Mouse (Mus musculus) neural tube, embryonic 15.5 days (tissue): ENCODE measurements around the gene Unc5cl. TPM values are rescaled to one million over a fixed set of nuclear protein-coding genes. Genes with fewer than 3 reads are reported as not detected.
A peak's percentile ranks its signal among the peaks of the same experiment; 100 is the strongest.

Experiments used
- ATAC-seq: fragments of 200-750 bp; cut with Nextera tagmentation; 2 replicates; pipeline ENCODE4 v1.8.0; 2017; ENCODE audit warnings: mild to moderate bottlenecking, moderate TSS enrichment, moderate library complexity; ENCODE audit not compliant: low FRiP score
- H3K27ac ChIP-seq: fragments of 300-500 bp; sonication (generic); replicated peaks from 2 replicates; pipeline ENCODE4 v1.5.1; 2015; ENCODE audit warnings: mild to moderate bottlenecking, inconsistent platforms
- H3K27me3 ChIP-seq: fragments of 300-500 bp; sonication (generic); replicated peaks from 2 replicates; pipeline ENCODE4 v1.6.1; 2015; ENCODE audit warnings: inconsistent platforms
- H3K36me3 ChIP-seq: fragments of 300-500 bp; sonication (generic); 2 replicates; pipeline ENCODE4 v1.6.1; 2015; ENCODE audit warnings: inconsistent platforms
- H3K4me1 ChIP-seq: fragments of 300-500 bp; sonication (generic); 2 replicates; pipeline ENCODE4 v1.6.1; 2015; ENCODE audit warnings: inconsistent platforms
- H3K4me2 ChIP-seq: fragments of 300-500 bp; sonication (generic); 2 replicates; pipeline ENCODE4 v1.6.1; 2015; ENCODE audit warnings: inconsistent platforms, mild to moderate bottlenecking, moderate library complexity
- H3K4me3 ChIP-seq: fragments of 300-500 bp; sonication (generic); replicated peaks from 2 replicates; pipeline ENCODE4 v1.5.1; 2015; ENCODE audit warnings: mild to moderate bottlenecking, inconsistent platforms
- H3K9ac ChIP-seq: fragments of 300-500 bp; sonication (generic); replicated peaks from 2 replicates; pipeline ENCODE4 v1.6.1; 2015; ENCODE audit warnings: mild to moderate bottlenecking, inconsistent platforms
- H3K9me3 ChIP-seq: fragments of 300-500 bp; sonication (generic); replicated peaks from 2 replicates; pipeline ENCODE4 v1.6.1; 2016; ENCODE audit warnings: inconsistent platforms
- WGBS: fragments of 180-500 bp; shearing (Covaris S2); methylation state at CpG from one replicate; pipeline ENCODE4 v1.1.7; 2015; ENCODE audit warnings: mixed read lengths; 5-methylcytosine and 5-hydroxymethylcytosine counted together
- polyA plus RNA-seq: library from polyadenylated mRNA; unstranded; fragments of >200 nt; fragmentation: Nextera tagmentation; extraction: Ambion mirVana; gene quantifications from 2 replicates; pipeline ENCODE4 v1.2.1, GENCODE M21; 2015

The Unc5cl gene
- polyA plus RNA-seq, 1 experiment from 2014 or later = 0.18 TPM

- ATAC-seq = no peak
- Histone ChIP-seq H3K9ac (no peak overlapping the region), H3K4me3 (no peak overlapping the region), H3K27me3 (no peaks in the 10 kb centered on the region), H3K27ac (no peak overlapping the region), H3K4me2 (no peak overlapping the region), H3K9me3 (no peaks in the 10 kb centered on the region), H3K36me3 (no peaks in the 10 kb centered on the region), H3K4me1 (peaks cover 10% of the 10 kb centered on the region)
- 35% methylated on average over 4 of the region's 4 CpGs for WGBS
These were observed 59.9 kb downstream of the Unc5cl start for GRCm38 (mm10) chr17:48514613-48515012.

GRCm38 (mm10) chr17:48519046-48519445 is 64.3 kb downstream of the Unc5cl start:
- Histone ChIP-seq H3K27me3 (no peaks in the 10 kb centered on the region), H3K4me2 (no peak overlapping the region), H3K4me3 (no peak overlapping the region), H3K9me3 (no peaks in the 10 kb centered on the region), H3K27ac (no peak overlapping the region), H3K36me3 (no peaks in the 10 kb centered on the region), H3K4me1 (0 out of 2 replicates have a peak, but pooled peaks cover 2% of the 10 kb centered on the region), H3K9ac (no peak overlapping the region)
- 81% methylated on average over 7 of the region's 7 CpGs for WGBS
- ATAC-seq = no peak

- no peaks in the 10 kb centered on the region for H3K36me3 ChIP-seq
- no peaks in the 10 kb centered on the region for H3K27me3 ChIP-seq
- H3K4me2 ChIP-seq = no peak overlapping the region
- no peak overlapping the region for H3K9ac ChIP-seq
- WGBS = 94% methylated on average over 3 of the region's 3 CpGs
- no peaks in the 10 kb centered on the region for H3K4me1 ChIP-seq
- H3K9me3 ChIP-seq = no peaks in the 10 kb centered on the region
- ATAC-seq = no peak
- no peak overlapping the region for H3K27ac ChIP-seq
- H3K4me3 ChIP-seq = no peak overlapping the region
These were observed 65.7 kb downstream of the Unc5cl start for GRCm38 (mm10) chr17:48520352-48520751.

- Histone ChIP-seq H3K4me1 (no peaks in the 10 kb centered on the region), H3K36me3 (no peaks in the 10 kb centered on the region), H3K27ac (no peak overlapping the region), H3K9me3 (no peaks in the 10 kb centered on the region), H3K9ac (no peak overlapping the region), H3K27me3 (no peaks in the 10 kb centered on the region), H3K4me2 (no peak overlapping the region), H3K4me3 (no peak overlapping the region)
- ATAC-seq = no peak
- WGBS = 95% methylated on average over 2 of the region's 2 CpGs
These were observed 68.4 kb downstream of the Unc5cl start for GRCm38 (mm10) chr17:48523056-48523455.

- Histone ChIP-seq H3K4me3 (no peak overlapping the region), H3K4me2 (no peak overlapping the region), H3K27me3 (no peaks in the 10 kb centered on the region), H3K9me3 (no peaks in the 10 kb centered on the region), H3K9ac (no peak overlapping the region), H3K4me1 (no peaks in the 10 kb centered on the region), H3K27ac (no peak overlapping the region), H3K36me3 (no peaks in the 10 kb centered on the region)
- no peak for ATAC-seq
- whole genome bisulfite sequencing = 46% methylated on average over 13 of the region's 14 CpGs
These were observed 79.4 kb downstream of the Unc5cl start for GRCm38 (mm10) chr17:48533844-48534705.

GRCm38 (mm10) chr17:48538328-48538727 is 83.6 kb downstream of the Unc5cl start:
- WGBS = 85% methylated on average over 5 of the region's 5 CpGs
- Histone ChIP-seq H3K4me3 (no peak overlapping the region), H3K27ac (no peak overlapping the region), H3K4me2 (no peak overlapping the region), H3K27me3 (no peaks in the 10 kb centered on the region), H3K9me3 (no peaks in the 10 kb centered on the region), H3K9ac (no peak overlapping the region), H3K4me1 (peaks cover 7% of the 10 kb centered on the region), H3K36me3 (no peaks in the 10 kb centered on the region)
- ATAC-seq = no peak

- Histone ChIP-seq H3K9me3 (no peaks in the 10 kb centered on the region), H3K9ac (no peak overlapping the region), H3K27me3 (no peaks in the 10 kb centered on the region), H3K4me1 (peaks cover 11% of the 10 kb centered on the region), H3K4me2 (no peak overlapping the region), H3K27ac (no peak overlapping the region), H3K4me3 (no peak overlapping the region), H3K36me3 (no peaks in the 10 kb centered on the region)
- 82% methylated on average over 17 of the region's 17 CpGs for WGBS
- no peak for ATAC-seq
These were observed 84.6 kb downstream of the Unc5cl start for GRCm38 (mm10) chr17:48539326-48539725.

GRCm38 (mm10) chr17:48542733-48543132 is 88.0 kb downstream of the Unc5cl start:
- Histone ChIP-seq H3K27me3 (no peaks in the 10 kb centered on the region), H3K4me2 (peak overlapping the region; percentile 45; the same call in 1 of the 2 replicates), H3K9ac (no peak overlapping the region), H3K4me3 (no peak overlapping the region), H3K9me3 (no peaks in the 10 kb centered on the region), H3K36me3 (no peaks in the 10 kb centered on the region), H3K27ac (no peak overlapping the region), H3K4me1 (peaks cover 16% of the 10 kb centered on the region)
- 59% methylated on average over 11 of the region's 11 CpGs for WGBS
- no peak for ATAC-seq

- H3K4me3 ChIP-seq = no peak overlapping the region
- 61% methylated on average over 15 of the region's 15 CpGs for WGBS
- no peaks in the 10 kb centered on the region for H3K9me3 ChIP-seq
- H3K9ac ChIP-seq = peak overlapping the region; percentile 26; the same call in 1 of the 2 replicates
- 0 out of 2 replicates have a peak overlapping the region, but pooled peaks have one; percentile 28 for H3K27ac ChIP-seq
- H3K4me1 ChIP-seq = peaks cover 16% of the 10 kb centered on the region
- no peaks in the 10 kb centered on the region for H3K27me3 ChIP-seq
- no peaks in the 10 kb centered on the region for H3K36me3 ChIP-seq
- peak overlapping the region; percentile 45 for H3K4me2 ChIP-seq
- 0 out of 2 replicates have a peak, but pooled peaks have one; percentile 21 for ATAC-seq
These were observed 88.6 kb downstream of the Unc5cl start for GRCm38 (mm10) chr17:48543301-48543765.

GRCm38 (mm10) chr17:48544722-48545121 is 90.0 kb downstream of the Unc5cl start:
- Histone ChIP-seq H3K4me1 (peaks cover 16% of the 10 kb centered on the region), H3K36me3 (no peaks in the 10 kb centered on the region), H3K4me2 (no peak overlapping the region), H3K27ac (no peak overlapping the region), H3K4me3 (no peak overlapping the region), H3K27me3 (no peaks in the 10 kb centered on the region), H3K9ac (no peak overlapping the region), H3K9me3 (no peaks in the 10 kb centered on the region)
- ATAC-seq = no peak
- 53% methylated on average over 9 of the region's 9 CpGs for WGBS

GRCm38 (mm10) chr17:48545223-48545943 is 90.7 kb downstream of the Unc5cl start:
- H3K4me3 ChIP-seq = no peak overlapping the region
- ATAC-seq = peak; percentile 73
- H3K27me3 ChIP-seq = no peaks in the 10 kb centered on the region
- H3K36me3 ChIP-seq = no peaks in the 10 kb centered on the region
- H3K9me3 ChIP-seq = no peaks in the 10 kb centered on the region
- no peak overlapping the region for H3K27ac ChIP-seq
- no peak overlapping the region for H3K9ac ChIP-seq
- 68% methylated on average over 28 of the region's 28 CpGs for WGBS
- peak overlapping the region; percentile 20 for H3K4me2 ChIP-seq
- H3K4me1 ChIP-seq = peaks cover 16% of the 10 kb centered on the region
